Mouse (Mus musculus): Measurements from ENCODE around the gene Lcmt2. TPM values are rescaled to one million over a fixed set of nuclear protein-coding genes. Genes with fewer than 3 reads are reported as not detected.
"Not testable (repeated sequence)": the region's sequence is repeated elsewhere in the genome, so short reads cannot be mapped to it uniquely, and the experiment has no call there.

Gene Lcmt2
- total and polyA plus RNA-seq, 2 experiments from 2014 or later: 10.0 to 13.5 TPM

DNA sequence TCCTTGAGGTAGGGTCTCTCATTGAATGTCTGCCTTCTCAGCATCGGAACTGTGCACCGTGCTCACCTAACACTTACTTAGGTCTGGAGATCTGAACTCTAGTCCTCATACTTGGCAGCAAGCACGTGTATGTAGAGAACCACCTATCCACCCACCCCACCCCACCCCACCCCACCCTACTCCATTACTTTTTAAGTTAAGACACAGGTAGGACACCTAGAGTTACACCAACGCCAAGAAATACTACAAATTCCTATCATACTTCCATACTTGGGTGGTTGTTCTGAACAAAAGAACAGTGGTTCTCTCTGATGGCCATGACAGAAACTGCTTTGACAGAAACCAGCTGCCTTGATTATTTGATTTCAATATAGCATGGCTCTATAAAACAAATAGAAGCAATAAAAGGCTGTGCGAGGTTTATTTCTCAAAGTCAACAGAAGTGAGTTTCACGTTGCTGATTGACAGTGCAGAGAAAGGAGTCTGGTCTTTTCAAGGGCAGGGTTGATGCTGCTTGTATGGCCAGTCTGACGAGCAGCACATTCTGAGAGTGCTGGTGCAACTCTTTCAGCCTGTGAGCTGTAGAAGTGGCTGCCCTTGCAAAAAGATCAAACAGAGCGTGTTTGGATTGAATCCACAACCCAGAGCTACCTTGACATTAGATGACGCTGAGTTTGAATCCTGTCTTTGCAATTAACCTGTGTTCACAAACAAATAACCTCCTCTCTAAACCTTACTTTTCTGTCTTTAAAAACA is 11.4 kb downstream of the Lcmt2 start:
- no peak for ATAC-seq (ENCODE audit: low FRiP score)

DNA sequence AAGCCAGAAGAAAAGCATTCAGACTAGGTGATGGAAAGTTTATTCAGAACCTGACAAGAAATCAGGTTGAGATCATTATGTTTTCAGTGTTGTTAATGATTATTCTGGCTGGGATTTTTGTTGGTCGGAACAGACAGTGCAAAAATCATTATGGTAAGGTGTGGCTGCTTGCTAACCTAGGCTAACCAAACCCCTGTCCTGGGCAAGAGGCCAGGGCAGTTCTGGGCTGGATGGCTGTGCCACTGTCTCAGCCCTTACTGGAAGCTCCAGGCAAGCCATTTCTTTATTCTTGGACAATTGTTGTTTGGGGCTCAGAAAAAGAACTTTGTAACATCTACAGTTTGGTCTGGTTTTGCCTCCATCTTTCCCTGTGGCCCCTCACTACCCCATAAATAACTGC is 12.9 kb downstream of the Lcmt2 start:
- ATAC-seq (ENCODE audit: low FRiP score): no peak

More for the DNA sequence above, 11.4 kb downstream of the Lcmt2 start:
- Histone ChIP-seq H3K36me3 (ENCODE audit: insufficient read depth, low read length) (no peaks in the 10 kb centered on the region), H3K4me2 (ENCODE audit: low read depth, low read length, poor library complexity, severe bottlenecking) (no peak overlapping the region), H3K4me1 (ENCODE audit: insufficient read depth, low read length) (no peaks in the 10 kb centered on the region), H3K9me3 (ENCODE audit: low read length) (no peaks in the 10 kb centered on the region), H3K9ac (replicated peaks; ENCODE audit: low read length, poor library complexity, severe bottlenecking) (no peak overlapping the region), H3K27ac (ENCODE audit: low read depth, low read length) (no peak overlapping the region), H3K4me3 (ENCODE audit: low read depth, low read length) (no peak overlapping the region), H3K27me3 (ENCODE audit: insufficient read depth, low read length) (no peaks in the 10 kb centered on the region)
- 63% methylated on average over 9 of the region's 9 CpGs for WGBS
- TF ChIP-seq CTCF (IDR thresholded peaks at IDR 0.05): no peak
- no peak for DNase-seq (ENCODE audit: low spot score)

DNA sequence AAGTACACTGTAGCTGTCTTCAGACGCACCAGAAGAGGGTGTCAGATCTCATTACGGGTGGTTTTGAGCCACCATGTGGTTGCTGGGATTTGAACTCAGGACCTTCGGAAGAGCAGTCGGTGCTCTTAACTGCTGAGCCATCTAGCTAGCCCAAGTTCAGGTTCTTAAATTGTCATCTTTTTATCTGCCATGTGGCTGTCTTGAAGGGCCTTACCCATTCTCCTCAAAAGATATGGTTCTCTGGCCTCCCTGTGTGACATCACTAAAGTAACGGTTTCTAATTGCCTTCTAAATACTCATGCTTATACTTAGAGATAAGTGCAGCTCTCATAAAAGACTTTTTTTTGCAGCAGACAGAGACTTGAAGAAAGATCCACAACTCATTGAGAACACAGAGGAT is 14.2 kb downstream of the Lcmt2 start:
- not testable (repeated sequence) for H3K4me1 ChIP-seq (ENCODE audit: insufficient read depth, low read length); H3K36me3 ChIP-seq (ENCODE audit: insufficient read depth, low read length); H3K27me3 ChIP-seq (ENCODE audit: insufficient read depth, low read length); DNase-seq (ENCODE audit: low spot score); H3K4me3 ChIP-seq (ENCODE audit: low read depth, low read length); H3K9ac ChIP-seq (replicated peaks; ENCODE audit: low read length, poor library complexity, severe bottlenecking); H3K4me2 ChIP-seq (ENCODE audit: low read depth, low read length, poor library complexity, severe bottlenecking); H3K27ac ChIP-seq (ENCODE audit: low read depth, low read length); ATAC-seq (ENCODE audit: low FRiP score); H3K9me3 ChIP-seq (ENCODE audit: low read length)
- 90% methylated on average over 5 of the region's 5 CpGs for WGBS

More for the DNA sequence above, 12.9 kb downstream of the Lcmt2 start:
- no peak overlapping the region for H3K27ac ChIP-seq (ENCODE audit: low read depth, low read length)
- no peak overlapping the region for H3K4me2 ChIP-seq (ENCODE audit: low read depth, low read length, poor library complexity, severe bottlenecking)
- H3K9ac ChIP-seq (replicated peaks; ENCODE audit: low read length, poor library complexity, severe bottlenecking): no peak overlapping the region
- no peaks in the 10 kb centered on the region for H3K36me3 ChIP-seq (ENCODE audit: insufficient read depth, low read length)
- WGBS: 88% methylated on average over 1 of the region's 1 CpGs
- H3K4me1 ChIP-seq (ENCODE audit: insufficient read depth, low read length): no peaks in the 10 kb centered on the region
- TF ChIP-seq CTCF (IDR thresholded peaks at IDR 0.05): no peak
- H3K27me3 ChIP-seq (ENCODE audit: insufficient read depth, low read length): no peaks in the 10 kb centered on the region
- no peaks in the 10 kb centered on the region for H3K9me3 ChIP-seq (ENCODE audit: low read length)
- no peak overlapping the region for H3K4me3 ChIP-seq (ENCODE audit: low read depth, low read length)
- no peak for DNase-seq (ENCODE audit: low spot score)

DNA sequence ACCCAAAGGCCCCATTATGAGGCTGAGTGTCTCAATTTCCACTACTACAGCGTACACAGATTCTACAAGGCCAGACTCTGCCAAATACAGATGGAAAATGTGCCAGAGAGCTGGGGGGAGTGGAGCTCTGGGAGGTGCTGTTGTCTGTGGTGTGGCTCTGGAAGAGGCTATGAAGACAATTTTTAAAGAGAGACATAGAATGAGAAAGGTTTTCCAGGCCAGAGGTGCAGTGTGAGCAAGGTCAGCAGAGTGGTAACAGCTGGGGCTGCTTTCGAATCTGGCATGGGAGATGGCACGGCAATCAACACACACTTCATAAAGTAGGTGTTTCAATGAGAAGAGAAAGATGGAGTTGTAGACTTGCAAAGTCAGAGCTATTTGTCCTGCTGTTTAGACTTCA is 21.2 kb downstream of the Lcmt2 start:
- Histone ChIP-seq H3K4me1 (ENCODE audit: insufficient read depth, low read length) (no peaks in the 10 kb centered on the region), H3K4me2 (ENCODE audit: low read depth, low read length, poor library complexity, severe bottlenecking) (no peak overlapping the region), H3K36me3 (ENCODE audit: insufficient read depth, low read length) (no peaks in the 10 kb centered on the region), H3K27me3 (ENCODE audit: insufficient read depth, low read length) (no peaks in the 10 kb centered on the region), H3K9me3 (ENCODE audit: low read length) (no peaks in the 10 kb centered on the region), H3K4me3 (ENCODE audit: low read depth, low read length) (no peak overlapping the region), H3K27ac (ENCODE audit: low read depth, low read length) (no peak overlapping the region), H3K9ac (replicated peaks; ENCODE audit: low read length, poor library complexity, severe bottlenecking) (no peak overlapping the region)
- DNase-seq (ENCODE audit: low spot score): no peak
- ATAC-seq (ENCODE audit: low FRiP score): no peak
- 89% methylated on average over 3 of the region's 3 CpGs for WGBS
- TF ChIP-seq CTCF (IDR thresholded peaks at IDR 0.05): no peak

DNA sequence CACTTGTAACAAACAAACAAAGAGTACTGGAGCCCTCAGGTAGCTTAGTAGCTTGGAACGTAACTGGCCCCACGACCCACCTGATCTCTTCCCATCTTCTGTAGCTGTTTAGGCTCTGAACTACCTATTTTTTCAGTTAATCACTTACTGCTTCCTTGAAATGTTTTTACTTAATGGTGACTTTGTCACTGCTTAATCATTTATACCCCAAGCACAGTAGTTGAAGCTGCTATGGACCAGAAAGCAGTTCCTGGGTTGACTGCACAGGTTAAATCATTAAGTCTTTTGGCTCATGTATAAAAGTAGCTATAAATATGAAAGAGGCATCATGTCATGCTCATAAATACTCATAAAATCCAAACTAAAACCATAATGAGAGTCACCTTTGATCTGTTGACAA is 25.0 kb downstream of the Lcmt2 start:
- ATAC-seq (ENCODE audit: low FRiP score) (no peak), DNase-seq (ENCODE audit: low spot score) (no peak)
- no peak overlapping the region for H3K27ac ChIP-seq (ENCODE audit: low read depth, low read length)
- no peak for TF ChIP-seq CTCF (IDR thresholded peaks at IDR 0.05)
- H3K36me3 ChIP-seq (ENCODE audit: insufficient read depth, low read length): no peaks in the 10 kb centered on the region
- no peaks in the 10 kb centered on the region for H3K4me1 ChIP-seq (ENCODE audit: insufficient read depth, low read length)
- 98% methylated on average over 2 of the region's 2 CpGs for WGBS
- no peak overlapping the region for H3K4me2 ChIP-seq (ENCODE audit: low read depth, low read length, poor library complexity, severe bottlenecking)
- H3K9ac ChIP-seq (replicated peaks; ENCODE audit: low read length, poor library complexity, severe bottlenecking): no peak overlapping the region
- H3K27me3 ChIP-seq (ENCODE audit: insufficient read depth, low read length): no peaks in the 10 kb centered on the region
- no peak overlapping the region for H3K4me3 ChIP-seq (ENCODE audit: low read depth, low read length)
- H3K9me3 ChIP-seq (ENCODE audit: low read length): no peaks in the 10 kb centered on the region

DNA sequence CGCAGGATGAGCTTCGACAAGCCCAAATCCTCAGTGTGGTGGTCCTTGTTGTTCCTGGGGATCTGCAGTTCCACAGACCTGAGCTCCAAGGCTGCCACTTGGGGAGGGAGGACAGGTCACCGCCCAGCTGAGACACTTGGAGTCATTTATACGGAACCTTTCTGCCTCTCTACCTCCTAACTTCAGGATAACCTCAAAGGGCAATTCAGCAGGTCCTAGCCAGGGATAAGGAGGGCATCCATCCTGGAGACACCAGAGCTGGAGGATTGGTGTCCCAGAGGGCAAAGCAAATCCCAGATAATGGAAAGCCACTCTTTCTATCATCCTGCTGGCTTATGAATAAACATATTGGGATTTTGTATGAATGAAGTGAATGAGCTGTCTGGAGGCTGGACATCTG is 30.8 kb downstream of the Lcmt2 start, which contains the start of gene Tgm7:
TSS of gene Tgm7 (minus strand) at position 101 of the 400 bp plus-strand sequence.
- TF ChIP-seq CTCF (IDR thresholded peaks at IDR 0.05): no peak
- WGBS: 85% methylated on average over 4 of the region's 4 CpGs
- Histone ChIP-seq H3K4me1 (ENCODE audit: insufficient read depth, low read length) (no peaks in the 10 kb centered on the region), H3K9ac (replicated peaks; ENCODE audit: low read length, poor library complexity, severe bottlenecking) (no peak within 1 kb of the TSS), H3K9me3 (ENCODE audit: low read length) (no peaks in the 10 kb centered on the region), H3K4me3 (ENCODE audit: low read depth, low read length) (no peak within 1 kb of the TSS), H3K27ac (ENCODE audit: low read depth, low read length) (no peak within 1 kb of the TSS), H3K27me3 (ENCODE audit: insufficient read depth, low read length) (no peaks in the 10 kb centered on the region), H3K36me3 (ENCODE audit: insufficient read depth, low read length) (no peaks in the 10 kb centered on the region), H3K4me2 (ENCODE audit: low read depth, low read length, poor library complexity, severe bottlenecking) (no peak within 1 kb of the TSS)
- DNase-seq (ENCODE audit: low spot score) (no peak), ATAC-seq (ENCODE audit: low FRiP score) (no peak)

Data from midbrain, postnatal 0 days (tissue).